Mouse (Mus musculus) kidney, adult 8-10 months (tissue): ENCODE measurements at regions not wholly inside any gene's neighbourhood (a gene's known extent, or its start where the extent isn't known, plus 50 kb on each side); places are given as distances from the start of the nearest gene placed in this dataset.

ENCODE experiments used
- DNase-seq, 2 experiments: peaks; one replicate each; pipeline ENCODE4 v3.0.0; 2022

GRCm38 (mm10) chr4:24154418-24154817 lies 341.8 kb upstream of the Mms22l start:
- peak; percentile 8 to 58 for DNase-seq

GRCm38 (mm10) chr4:24173750-24174149 lies 322.5 kb upstream of the Mms22l start:
- no peak for DNase-seq

GRCm38 (mm10) chr4:24213262-24214036 lies 282.8 kb upstream of the Mms22l start:
- no peak for DNase-seq

- DNase-seq = no peak
These were observed 282.3 kb upstream of the Mms22l start for GRCm38 (mm10) chr4:24214037-24214362.

GRCm38 (mm10) chr4:24218383-24218934 lies 277.8 kb upstream of the Mms22l start:
- no peak for DNase-seq

- no peak for DNase-seq
These were observed 277.2 kb upstream of the Mms22l start for GRCm38 (mm10) chr4:24219074-24219497.

GRCm38 (mm10) chr4:24219583-24219982 lies 276.7 kb upstream of the Mms22l start:
- DNase-seq = no peak

- no peak for DNase-seq
These were observed 251.1 kb upstream of the Mms22l start for GRCm38 (mm10) chr4:24245124-24245523.

- no peak for DNase-seq
These were observed 247.9 kb upstream of the Mms22l start for GRCm38 (mm10) chr4:24248142-24249054.

- DNase-seq = peak in 1 of 2 experiments; percentile 6
These were observed 246.8 kb upstream of the Mms22l start for GRCm38 (mm10) chr4:24249243-24249970.

GRCm38 (mm10) chr4:24278154-24278553 lies 218.1 kb upstream of the Mms22l start:
- no peak for DNase-seq
